Mouse (Mus musculus) lung, adult 2 months (tissue): ENCODE results near the gene Timm22.

ENCODE experiments used
- CTCF ChIP-seq: fragments of 200-500 bp; IDR thresholded peaks from 2 replicates; pipeline ENCODE4 v1.5.1; 2011; ENCODE audit warnings: mild to moderate bottlenecking, low read length, control low read depth; ENCODE audit not compliant: insufficient read depth
- POLR2A ChIP-seq: fragments of 200-500 bp; IDR thresholded peaks from 2 replicates; pipeline ENCODE4 v1.6.1; 2011; ENCODE audit warnings: low read depth, mild to moderate bottlenecking, control low read depth, low read length, borderline replicate concordance; ENCODE audit errors: extremely low read depth

DNA sequence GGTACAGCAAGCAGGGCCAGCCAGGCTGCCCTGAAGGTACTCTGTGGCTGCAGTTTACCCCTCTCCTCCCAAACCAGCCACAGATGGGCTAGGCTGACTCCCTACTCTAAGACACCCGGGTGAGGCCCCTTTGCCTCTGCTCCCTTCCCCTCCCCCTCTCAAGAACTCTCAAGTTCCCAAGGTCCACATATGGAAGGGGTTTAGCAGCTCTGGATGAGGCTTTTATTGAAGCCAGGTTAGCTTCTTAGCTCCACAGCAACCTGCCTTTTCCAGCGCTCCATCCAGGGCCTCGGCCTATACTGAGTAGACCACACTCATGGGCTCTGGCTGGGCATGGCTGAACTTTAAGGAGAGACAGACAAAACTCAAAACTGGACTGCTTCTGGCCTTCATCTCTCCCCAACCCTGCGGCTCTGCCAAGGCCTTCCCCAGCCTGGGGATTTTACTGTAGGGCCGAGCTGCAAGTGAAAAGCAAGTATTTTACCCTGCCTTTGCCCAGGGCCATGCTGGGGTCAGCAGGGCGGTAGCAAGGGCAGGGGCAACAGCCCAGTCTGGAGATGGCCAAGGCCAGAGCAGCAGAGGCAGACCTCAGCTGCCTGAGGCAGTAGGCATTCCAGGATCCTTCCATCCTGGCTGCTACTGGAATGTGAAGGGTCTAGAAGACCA, 23.3 kb downstream of the Timm22 start:
- no peak for TF ChIP-seq CTCF
- TF ChIP-seq POLR2A = no peak
